Mouse (Mus musculus): ENCODE measurements around the gene Igf2r. TPM values are rescaled to one million over a fixed set of nuclear protein-coding genes. Genes with fewer than 3 reads are reported as not detected.

Igf2r gene
- polyA plus RNA-seq, 1 experiment from 2014 or later = 38.6 TPM

GRCm38 (mm10) chr17:12767294-12767852 is 2.1 kb downstream of the Igf2r start:
- Histone ChIP-seq H3K36me3 (ENCODE audit: control insufficient read depth, insufficient read depth, low read length) (peaks cover 11% of the 10 kb centered on the region), H3K4me1 (ENCODE audit: control insufficient read depth, insufficient read depth, low read length) (peaks cover 18% of the 10 kb centered on the region), H3K4me3 (replicated peaks; ENCODE audit: low read length) (peak overlapping the region; percentile 65), H3K9me3 (replicated peaks; ENCODE audit: control insufficient read depth, low read length) (no peaks in the 10 kb centered on the region), H3K9ac (ENCODE audit: low read length) (peak overlapping the region; percentile 76), H3K27me3 (ENCODE audit: control insufficient read depth, insufficient read depth, low read length) (no peaks in the 10 kb centered on the region), H3K4me2 (ENCODE audit: low read depth, low read length) (peak overlapping the region; percentile 55), H3K27ac (ENCODE audit: low read length) (peak overlapping the region; percentile 66; the same call in 1 of the 2 replicates)
- 68% methylated on average over 6 of the region's 6 CpGs for WGBS
- no peak for ATAC-seq (ENCODE audit: insufficient read depth, low FRiP score)

GRCm38 (mm10) chr17:12763412-12763811 is 6.1 kb downstream of the Igf2r start:
- H3K36me3 ChIP-seq (ENCODE audit: control insufficient read depth, insufficient read depth, low read length) = 0 out of 2 replicates have a peak, but pooled peaks cover 5% of the 10 kb centered on the region

GRCm38 (mm10) chr17:12760355-12761146 is 8.9 kb downstream of the Igf2r start:
- Histone ChIP-seq H3K9me3 (replicated peaks; ENCODE audit: control insufficient read depth, low read length) (no peaks in the 10 kb centered on the region), H3K36me3 (ENCODE audit: control insufficient read depth, insufficient read depth, low read length) (0 out of 2 replicates have a peak, but pooled peaks cover 5% of the 10 kb centered on the region), H3K27me3 (ENCODE audit: control insufficient read depth, insufficient read depth, low read length) (no peaks in the 10 kb centered on the region), H3K4me1 (ENCODE audit: control insufficient read depth, insufficient read depth, low read length) (peaks cover 54% of the 10 kb centered on the region), H3K27ac (ENCODE audit: low read length) (0 out of 2 replicates have a peak overlapping the region, but pooled peaks have one; percentile 9), H3K9ac (ENCODE audit: low read length) (no peak overlapping the region), H3K4me2 (ENCODE audit: low read depth, low read length) (no peak overlapping the region), H3K4me3 (replicated peaks; ENCODE audit: low read length) (no peak overlapping the region)
- WGBS = 67% methylated on average over 10 of the region's 10 CpGs
- no peak for ATAC-seq (ENCODE audit: insufficient read depth, low FRiP score)

More at GRCm38 (mm10) chr17:12763412-12763811, 6.1 kb downstream of the Igf2r start:
- peaks cover 42% of the 10 kb centered on the region for H3K4me1 ChIP-seq (ENCODE audit: control insufficient read depth, insufficient read depth, low read length)
- H3K9ac ChIP-seq (ENCODE audit: low read length) = no peak overlapping the region
- no peak overlapping the region for H3K4me2 ChIP-seq (ENCODE audit: low read depth, low read length)
- no peak overlapping the region for H3K27ac ChIP-seq (ENCODE audit: low read length)
- H3K27me3 ChIP-seq (ENCODE audit: control insufficient read depth, insufficient read depth, low read length) = no peaks in the 10 kb centered on the region
- 98% methylated on average over 2 of the region's 2 CpGs for WGBS
- no peaks in the 10 kb centered on the region for H3K9me3 ChIP-seq (replicated peaks; ENCODE audit: control insufficient read depth, low read length)
- H3K4me3 ChIP-seq (replicated peaks; ENCODE audit: low read length) = no peak overlapping the region
- ATAC-seq (ENCODE audit: insufficient read depth, low FRiP score) = no peak

- no peak overlapping the region for H3K4me2 ChIP-seq (ENCODE audit: low read depth, low read length)
- ATAC-seq (ENCODE audit: insufficient read depth, low FRiP score) = no peak
- no peaks in the 10 kb centered on the region for H3K27me3 ChIP-seq (ENCODE audit: control insufficient read depth, insufficient read depth, low read length)
Observed at GRCm38 (mm10) chr17:12759646-12760074, 9.8 kb downstream of the Igf2r start.

GRCm38 (mm10) chr17:12758701-12759455 is 10.6 kb downstream of the Igf2r start:
- H3K27me3 ChIP-seq (ENCODE audit: control insufficient read depth, insufficient read depth, low read length) = no peaks in the 10 kb centered on the region
- H3K9me3 ChIP-seq (replicated peaks; ENCODE audit: control insufficient read depth, low read length) = no peaks in the 10 kb centered on the region
- peaks cover 67% of the 10 kb centered on the region for H3K4me1 ChIP-seq (ENCODE audit: control insufficient read depth, insufficient read depth, low read length)
- H3K4me3 ChIP-seq (replicated peaks; ENCODE audit: low read length) = no peak overlapping the region
- H3K9ac ChIP-seq (ENCODE audit: low read length) = 0 out of 2 replicates have a peak overlapping the region, but pooled peaks have one; percentile 19
- no peak overlapping the region for H3K4me2 ChIP-seq (ENCODE audit: low read depth, low read length)
- H3K36me3 ChIP-seq (ENCODE audit: control insufficient read depth, insufficient read depth, low read length) = 0 out of 2 replicates have a peak, but pooled peaks cover 5% of the 10 kb centered on the region
- no peak overlapping the region for H3K27ac ChIP-seq (ENCODE audit: low read length)
- WGBS = 82% methylated on average over 12 of the region's 12 CpGs
- ATAC-seq (ENCODE audit: insufficient read depth, low FRiP score) = no peak

More at GRCm38 (mm10) chr17:12759646-12760074, 9.8 kb downstream of the Igf2r start:
- no peak overlapping the region for H3K4me3 ChIP-seq (replicated peaks; ENCODE audit: low read length)
- 41% methylated on average over 8 of the region's 8 CpGs for WGBS
- H3K27ac ChIP-seq (ENCODE audit: low read length) = 0 out of 2 replicates have a peak overlapping the region, but pooled peaks have one; percentile 9
- peaks cover 63% of the 10 kb centered on the region for H3K4me1 ChIP-seq (ENCODE audit: control insufficient read depth, insufficient read depth, low read length)
- no peaks in the 10 kb centered on the region for H3K9me3 ChIP-seq (replicated peaks; ENCODE audit: control insufficient read depth, low read length)
- H3K36me3 ChIP-seq (ENCODE audit: control insufficient read depth, insufficient read depth, low read length) = 0 out of 2 replicates have a peak, but pooled peaks cover 5% of the 10 kb centered on the region
- H3K9ac ChIP-seq (ENCODE audit: low read length) = no peak overlapping the region; the same call in 1 of the 2 replicates

- H3K9me3 ChIP-seq (replicated peaks; ENCODE audit: control insufficient read depth, low read length) = no peaks in the 10 kb centered on the region
- no peaks in the 10 kb centered on the region for H3K27me3 ChIP-seq (ENCODE audit: control insufficient read depth, insufficient read depth, low read length)
- 49% methylated on average over 5 of the region's 5 CpGs for WGBS
- H3K27ac ChIP-seq (ENCODE audit: low read length) = no peak overlapping the region; the same call in 1 of the 2 replicates
- H3K4me3 ChIP-seq (replicated peaks; ENCODE audit: low read length) = no peak overlapping the region
- H3K9ac ChIP-seq (ENCODE audit: low read length) = no peak overlapping the region
- peaks cover 74% of the 10 kb centered on the region for H3K4me1 ChIP-seq (ENCODE audit: control insufficient read depth, insufficient read depth, low read length)
- H3K36me3 ChIP-seq (ENCODE audit: control insufficient read depth, insufficient read depth, low read length) = 0 out of 2 replicates have a peak, but pooled peaks cover 5% of the 10 kb centered on the region
- H3K4me2 ChIP-seq (ENCODE audit: low read depth, low read length) = no peak overlapping the region
- ATAC-seq (ENCODE audit: insufficient read depth, low FRiP score) = no peak
Observed at GRCm38 (mm10) chr17:12757990-12758389, 11.5 kb downstream of the Igf2r start.

- no peak overlapping the region for H3K4me3 ChIP-seq (replicated peaks; ENCODE audit: low read length)
- H3K9me3 ChIP-seq (replicated peaks; ENCODE audit: control insufficient read depth, low read length) = no peaks in the 10 kb centered on the region
- no peaks in the 10 kb centered on the region for H3K27me3 ChIP-seq (ENCODE audit: control insufficient read depth, insufficient read depth, low read length)
- H3K9ac ChIP-seq (ENCODE audit: low read length) = no peak overlapping the region
- H3K27ac ChIP-seq (ENCODE audit: low read length) = no peak overlapping the region
- peaks cover 80% of the 10 kb centered on the region for H3K4me1 ChIP-seq (ENCODE audit: control insufficient read depth, insufficient read depth, low read length)
- H3K36me3 ChIP-seq (ENCODE audit: control insufficient read depth, insufficient read depth, low read length) = 0 out of 2 replicates have a peak, but pooled peaks cover 5% of the 10 kb centered on the region
- H3K4me2 ChIP-seq (ENCODE audit: low read depth, low read length) = no peak overlapping the region
- ATAC-seq (ENCODE audit: insufficient read depth, low FRiP score) = no peak
- 70% methylated on average over 6 of the region's 6 CpGs for WGBS
Observed at GRCm38 (mm10) chr17:12757161-12757560, 12.3 kb downstream of the Igf2r start.

- Histone ChIP-seq H3K4me1 (ENCODE audit: control insufficient read depth, insufficient read depth, low read length) (peaks cover 87% of the 10 kb centered on the region), H3K36me3 (ENCODE audit: control insufficient read depth, insufficient read depth, low read length) (0 out of 2 replicates have a peak, but pooled peaks cover 5% of the 10 kb centered on the region), H3K9me3 (replicated peaks; ENCODE audit: control insufficient read depth, low read length) (no peaks in the 10 kb centered on the region), H3K4me3 (replicated peaks; ENCODE audit: low read length) (no peak overlapping the region), H3K4me2 (ENCODE audit: low read depth, low read length) (no peak overlapping the region), H3K27ac (ENCODE audit: low read length) (peak overlapping the region; percentile 72; the same call in 1 of the 2 replicates), H3K27me3 (ENCODE audit: control insufficient read depth, insufficient read depth, low read length) (no peaks in the 10 kb centered on the region), H3K9ac (ENCODE audit: low read length) (no peak overlapping the region; the same call in 1 of the 2 replicates)
- no peak for ATAC-seq (ENCODE audit: insufficient read depth, low FRiP score)
- 42% methylated on average over 4 of the region's 4 CpGs for WGBS
Observed at GRCm38 (mm10) chr17:12755951-12756350, 13.5 kb downstream of the Igf2r start.
